Mouse (Mus musculus): ENCODE measurements around the gene Iqschfp. TPM values are rescaled to one million over a fixed set of nuclear protein-coding genes. Genes with fewer than 3 reads are reported as not detected.

The Iqschfp gene
- polyA plus RNA-seq, 1 experiment = not detected

DNA sequence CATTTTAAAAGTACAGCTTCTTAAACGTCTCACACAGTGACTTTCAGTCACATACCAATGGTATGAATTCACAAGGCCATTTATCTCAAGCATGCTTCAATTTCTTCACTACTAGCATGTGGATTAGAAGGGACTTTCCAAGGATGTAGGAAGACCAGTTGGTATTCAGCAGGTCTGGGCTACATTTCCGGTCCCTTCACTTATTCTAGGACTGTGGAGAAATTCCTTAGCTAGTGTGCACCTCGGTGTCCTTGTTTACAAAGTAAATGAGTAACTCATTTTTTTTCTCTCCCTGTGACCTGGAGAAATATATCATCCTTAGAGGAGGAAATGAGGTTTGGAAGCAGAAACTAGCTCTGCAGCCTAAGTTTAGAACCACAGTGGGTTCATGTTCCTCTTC is 578.0 kb downstream of the Iqschfp start:
- no peak overlapping the region for H3K4me3 ChIP-seq (replicated peaks)
- H3K36me3 ChIP-seq (replicated peaks; ENCODE audit: low read length) = no peaks in the 10 kb centered on the region
- peaks cover 7% of the 10 kb centered on the region for H3K9me3 ChIP-seq
- TF ChIP-seq FLI1 (IDR thresholded peaks at IDR 0.05; ENCODE audit: low read length) = no peak
- no peak for TF ChIP-seq GATA1 (IDR thresholded peaks at IDR 0.05; ENCODE audit: borderline replicate concordance, low read length)
- H3K27me3 ChIP-seq (replicated peaks) = peaks cover 11% of the 10 kb centered on the region
- H3K4me1 ChIP-seq = peaks cover 32% of the 10 kb centered on the region

DNA sequence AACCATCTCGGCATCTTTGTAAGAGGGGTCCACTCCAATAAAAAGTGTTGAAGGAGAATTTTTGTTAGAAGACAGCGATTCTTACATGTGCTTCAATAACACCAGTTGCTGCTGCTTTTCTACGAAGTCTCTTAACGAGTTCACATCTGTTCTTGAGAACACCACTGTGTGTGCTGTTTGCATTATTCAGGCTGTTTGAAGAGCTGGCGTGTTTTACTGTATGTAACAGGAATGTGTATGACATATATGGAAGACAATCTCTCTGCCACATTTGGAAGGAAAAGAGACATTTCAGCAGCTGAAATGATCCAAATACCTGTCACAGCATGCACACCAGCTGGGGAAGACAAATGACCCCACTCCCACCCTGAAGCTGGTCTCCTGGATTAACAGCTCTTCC is 578.6 kb downstream of the Iqschfp start:
- no peak for TF ChIP-seq FLI1 (IDR thresholded peaks at IDR 0.05; ENCODE audit: low read length)
- TF ChIP-seq GATA1 (IDR thresholded peaks at IDR 0.05; ENCODE audit: borderline replicate concordance, low read length) = no peak
- peaks cover 11% of the 10 kb centered on the region for H3K27me3 ChIP-seq (replicated peaks)
- H3K36me3 ChIP-seq (replicated peaks; ENCODE audit: low read length) = no peaks in the 10 kb centered on the region
- H3K9me3 ChIP-seq = peaks cover 7% of the 10 kb centered on the region
- H3K4me3 ChIP-seq (replicated peaks) = no peak overlapping the region
- H3K4me1 ChIP-seq = peaks cover 32% of the 10 kb centered on the region

- Histone ChIP-seq H3K9me3 (peaks cover 7% of the 10 kb centered on the region), H3K27me3 (replicated peaks) (peaks cover 10% of the 10 kb centered on the region), H3K4me1 (peaks cover 3% of the 10 kb centered on the region; the same call in 1 of the 2 replicates), H3K4me3 (replicated peaks) (no peak overlapping the region), H3K36me3 (replicated peaks; ENCODE audit: low read length) (no peaks in the 10 kb centered on the region)
- TF ChIP-seq GATA1 (IDR thresholded peaks at IDR 0.05; ENCODE audit: borderline replicate concordance, low read length) (no peak), FLI1 (IDR thresholded peaks at IDR 0.05; ENCODE audit: low read length) (no peak)
Measured at GRCm38 (mm10) chr3:68476336-68476735, 584.3 kb downstream of the Iqschfp start.

DNA sequence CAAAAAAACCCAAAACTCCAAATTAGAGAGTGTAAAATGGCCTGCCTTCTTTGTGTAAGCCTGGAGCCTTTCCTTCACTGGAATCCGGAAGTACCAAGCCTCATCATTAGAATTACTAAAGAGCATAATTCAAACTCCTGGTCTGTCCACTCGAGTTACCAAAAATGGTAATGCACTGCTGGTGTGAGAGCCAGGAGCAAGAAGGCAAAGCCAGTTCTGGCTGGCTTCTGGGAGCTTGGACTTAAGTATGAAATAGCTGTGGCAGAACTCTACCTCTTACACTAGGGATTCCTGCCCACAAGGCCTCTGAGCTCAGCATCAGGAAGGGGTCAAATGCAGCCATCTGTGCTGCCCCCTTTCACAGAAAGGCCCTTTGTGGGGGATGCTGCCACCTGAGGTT is 585.4 kb downstream of the Iqschfp start:
- no peak for TF ChIP-seq FLI1 (IDR thresholded peaks at IDR 0.05; ENCODE audit: low read length)
- no peak for TF ChIP-seq GATA1 (IDR thresholded peaks at IDR 0.05; ENCODE audit: borderline replicate concordance, low read length)
- Histone ChIP-seq H3K36me3 (replicated peaks; ENCODE audit: low read length) (no peaks in the 10 kb centered on the region), H3K9me3 (peaks cover 7% of the 10 kb centered on the region), H3K4me3 (replicated peaks) (no peak overlapping the region), H3K27me3 (replicated peaks) (peaks cover 7% of the 10 kb centered on the region), H3K4me1 (peaks cover 3% of the 10 kb centered on the region; the same call in 1 of the 2 replicates)

DNA sequence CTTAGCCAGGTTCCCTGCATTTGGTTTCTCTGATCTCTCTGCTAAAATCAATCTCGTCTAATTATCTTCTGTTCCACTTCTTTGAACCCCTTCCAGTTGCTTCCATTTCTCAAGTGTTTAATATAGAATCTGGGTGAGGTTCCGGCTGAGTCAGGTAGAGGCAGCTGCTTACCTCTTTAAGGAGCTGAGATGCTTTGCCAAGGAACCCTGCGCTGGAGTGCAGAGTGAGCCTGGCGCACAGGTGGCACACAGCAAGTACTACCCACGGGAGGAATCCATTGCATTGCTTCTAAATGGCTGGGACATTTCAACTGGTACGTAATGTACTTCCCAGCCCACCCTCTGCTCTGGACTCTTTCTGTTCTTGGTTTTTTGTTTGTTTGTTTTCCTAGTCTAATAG is 587.2 kb downstream of the Iqschfp start:
- H3K27me3 ChIP-seq (replicated peaks) = peaks cover 10% of the 10 kb centered on the region
- H3K4me1 ChIP-seq = no peaks in the 10 kb centered on the region
- H3K9me3 ChIP-seq = no peaks in the 10 kb centered on the region
- no peak overlapping the region for H3K4me3 ChIP-seq (replicated peaks)
- H3K36me3 ChIP-seq (replicated peaks; ENCODE audit: low read length) = no peaks in the 10 kb centered on the region
- TF ChIP-seq GATA1 (IDR thresholded peaks at IDR 0.05; ENCODE audit: borderline replicate concordance, low read length) (no peak), FLI1 (IDR thresholded peaks at IDR 0.05; ENCODE audit: low read length) (no peak)

DNA sequence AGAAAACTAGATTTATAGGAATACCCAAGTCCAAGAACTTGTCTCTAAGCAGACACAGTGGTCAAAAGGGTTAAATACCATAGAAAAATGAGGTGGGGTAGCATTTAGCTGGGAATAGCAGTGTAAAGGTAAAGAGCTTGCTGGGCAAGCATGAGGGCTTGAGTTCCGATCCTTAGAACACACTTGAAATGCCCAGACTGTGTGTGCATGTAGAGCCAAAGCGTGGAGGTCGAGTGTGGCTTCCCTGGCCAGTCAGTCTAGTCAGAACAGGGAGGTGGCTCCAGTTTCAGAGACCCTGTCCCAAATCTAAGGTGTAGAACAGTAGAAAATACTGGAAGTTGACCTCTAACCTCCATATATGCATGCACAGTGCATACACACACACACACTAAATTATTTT is 591.5 kb downstream of the Iqschfp start:
- Histone ChIP-seq H3K36me3 (replicated peaks; ENCODE audit: low read length) (no peaks in the 10 kb centered on the region), H3K9me3 (0 out of 2 replicates have a peak, but pooled peaks cover 5% of the 10 kb centered on the region), H3K4me3 (replicated peaks) (no peak overlapping the region), H3K4me1 (no peaks in the 10 kb centered on the region), H3K27me3 (replicated peaks) (peaks cover 10% of the 10 kb centered on the region)
- TF ChIP-seq FLI1 (IDR thresholded peaks at IDR 0.05; ENCODE audit: low read length) (no peak), GATA1 (IDR thresholded peaks at IDR 0.05; ENCODE audit: borderline replicate concordance, low read length) (no peak)

GRCm38 (mm10) chr3:68484021-68484420 is 592.0 kb downstream of the Iqschfp start:
- TF ChIP-seq GATA1 (IDR thresholded peaks at IDR 0.05; ENCODE audit: borderline replicate concordance, low read length) (no peak), FLI1 (IDR thresholded peaks at IDR 0.05; ENCODE audit: low read length) (no peak)
- Histone ChIP-seq H3K36me3 (replicated peaks; ENCODE audit: low read length) (no peaks in the 10 kb centered on the region), H3K27me3 (replicated peaks) (peaks cover 8% of the 10 kb centered on the region), H3K4me3 (replicated peaks) (no peak overlapping the region), H3K4me1 (no peaks in the 10 kb centered on the region), H3K9me3 (0 out of 2 replicates have a peak, but pooled peaks cover 5% of the 10 kb centered on the region)

GRCm38 (mm10) chr3:68484561-68484960 is 592.5 kb downstream of the Iqschfp start:
- TF ChIP-seq FLI1 (IDR thresholded peaks at IDR 0.05; ENCODE audit: low read length) (no peak), GATA1 (IDR thresholded peaks at IDR 0.05; ENCODE audit: borderline replicate concordance, low read length) (no peak)
- no peak overlapping the region for H3K4me3 ChIP-seq (replicated peaks)
- peaks cover 6% of the 10 kb centered on the region for H3K27me3 ChIP-seq (replicated peaks)
- H3K36me3 ChIP-seq (replicated peaks; ENCODE audit: low read length) = no peaks in the 10 kb centered on the region
- H3K4me1 ChIP-seq = no peaks in the 10 kb centered on the region
- 0 out of 2 replicates have a peak, but pooled peaks cover 5% of the 10 kb centered on the region for H3K9me3 ChIP-seq

DNA sequence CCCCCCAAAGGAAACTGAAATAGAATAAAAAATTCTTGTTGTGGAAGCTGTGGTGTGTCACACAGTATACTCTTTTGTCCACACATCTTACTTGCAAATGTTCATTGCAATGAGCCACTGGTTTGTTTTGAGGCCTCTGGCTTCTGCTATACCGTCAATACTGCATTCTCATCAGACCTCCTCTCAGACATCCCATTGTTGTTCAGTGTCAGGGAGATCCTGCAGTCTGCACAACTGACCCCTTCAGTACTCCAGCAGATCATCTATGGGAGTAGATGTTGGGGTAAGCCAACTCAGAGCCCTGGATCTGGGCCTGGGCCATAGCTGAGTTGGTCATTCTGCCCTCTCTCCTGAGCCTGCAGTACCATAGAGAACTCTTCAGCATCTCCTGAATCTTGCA is 595.6 kb downstream of the Iqschfp start:
- no peak overlapping the region for H3K4me3 ChIP-seq (replicated peaks)
- H3K4me1 ChIP-seq = peaks cover 10% of the 10 kb centered on the region; the same call in 1 of the 2 replicates
- TF ChIP-seq FLI1 (IDR thresholded peaks at IDR 0.05; ENCODE audit: low read length) (no peak), GATA1 (IDR thresholded peaks at IDR 0.05; ENCODE audit: borderline replicate concordance, low read length) (no peak)
- no peaks in the 10 kb centered on the region for H3K36me3 ChIP-seq (replicated peaks; ENCODE audit: low read length)
- peaks cover 12% of the 10 kb centered on the region for H3K27me3 ChIP-seq (replicated peaks)
- H3K9me3 ChIP-seq = 0 out of 2 replicates have a peak, but pooled peaks cover 5% of the 10 kb centered on the region

- Histone ChIP-seq H3K36me3 (replicated peaks; ENCODE audit: low read length) (no peaks in the 10 kb centered on the region), H3K9me3 (0 out of 2 replicates have a peak, but pooled peaks cover 5% of the 10 kb centered on the region), H3K4me1 (peaks cover 15% of the 10 kb centered on the region), H3K27me3 (replicated peaks) (peaks cover 16% of the 10 kb centered on the region), H3K4me3 (replicated peaks) (no peak overlapping the region)
- TF ChIP-seq FLI1 (IDR thresholded peaks at IDR 0.05; ENCODE audit: low read length) (no peak), GATA1 (IDR thresholded peaks at IDR 0.05; ENCODE audit: borderline replicate concordance, low read length) (no peak)
Measured at GRCm38 (mm10) chr3:68488316-68488715, 596.3 kb downstream of the Iqschfp start.

DNA sequence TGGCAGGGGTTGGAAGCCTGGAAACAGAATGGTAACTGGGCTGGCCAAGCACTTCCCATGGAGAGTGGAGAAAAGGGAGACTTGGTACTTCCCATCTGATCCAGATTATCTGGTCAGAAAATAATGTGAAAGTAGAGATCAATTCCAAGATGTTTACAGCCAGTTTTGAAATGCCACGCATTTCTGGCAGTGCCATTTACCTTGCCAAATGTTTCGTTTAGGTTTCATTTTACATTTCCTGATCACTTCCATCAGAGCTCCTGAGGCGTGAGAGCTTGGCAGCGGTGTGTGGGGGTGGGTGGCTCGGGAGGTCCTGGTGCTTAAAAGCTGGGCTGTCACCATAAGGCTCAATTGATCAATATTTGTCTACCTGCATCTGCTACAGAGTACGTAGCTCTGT is 599.5 kb downstream of the Iqschfp start:
- no peaks in the 10 kb centered on the region for H3K9me3 ChIP-seq
- no peak overlapping the region for H3K4me3 ChIP-seq (replicated peaks)
- no peaks in the 10 kb centered on the region for H3K36me3 ChIP-seq (replicated peaks; ENCODE audit: low read length)
- peaks cover 42% of the 10 kb centered on the region for H3K4me1 ChIP-seq
- TF ChIP-seq FLI1 (IDR thresholded peaks at IDR 0.05; ENCODE audit: low read length) = no peak
- no peak for TF ChIP-seq GATA1 (IDR thresholded peaks at IDR 0.05; ENCODE audit: borderline replicate concordance, low read length)
- H3K27me3 ChIP-seq (replicated peaks) = peaks cover 47% of the 10 kb centered on the region

Measured in megakaryocyte, embryonic 14.5 days (primary cell).